Mouse (Mus musculus) kidney, embryonic 16.5 days (tissue): ENCODE measurements around the gene Ppp3ca. TPM values are rescaled to one million over a fixed set of nuclear protein-coding genes. Genes with fewer than 3 reads are reported as not detected.

Experiments
- ATAC-seq: fragments of 200-750 bp; cut with Nextera tagmentation; 2 replicates; pipeline ENCODE4 v1.8.0; 2017; ENCODE audit warnings: moderate TSS enrichment; ENCODE audit not compliant: low FRiP score, low TSS enrichment
- H3K27ac ChIP-seq: fragments of 300-500 bp; sonication (generic); 2 replicates; pipeline ENCODE4 v1.5.1; 2014; ENCODE audit warnings: low read length
- H3K27me3 ChIP-seq: fragments of 300-500 bp; sonication (generic); 2 replicates; pipeline ENCODE4 v1.6.1; 2014; ENCODE audit warnings: low read length, control low read depth, mixed read lengths; ENCODE audit not compliant: insufficient read depth
- H3K36me3 ChIP-seq: fragments of 300-500 bp; sonication (generic); 2 replicates; pipeline ENCODE4 v1.6.1; 2014; ENCODE audit warnings: low read length, control low read depth, mixed read lengths; ENCODE audit not compliant: insufficient read depth
- H3K4me1 ChIP-seq: fragments of 300-500 bp; sonication (generic); 2 replicates; pipeline ENCODE4 v1.6.1; 2014; ENCODE audit warnings: low read length, control low read depth, mixed read lengths; ENCODE audit not compliant: insufficient read depth
- H3K4me2 ChIP-seq: fragments of 300-500 bp; sonication (generic); replicated peaks from 2 replicates; pipeline ENCODE4 v1.6.1; 2014; ENCODE audit warnings: low read depth, low read length
- H3K4me3 ChIP-seq: fragments of 300-500 bp; sonication (generic); 2 replicates; pipeline ENCODE4 v1.5.1; 2014; ENCODE audit warnings: mild to moderate bottlenecking, low read length
- H3K9ac ChIP-seq: fragments of 300-500 bp; sonication (generic); replicated peaks from 2 replicates; pipeline ENCODE4 v1.6.1; 2014; ENCODE audit warnings: low read length
- H3K9me3 ChIP-seq: fragments of 300-500 bp; sonication (generic); 2 replicates; pipeline ENCODE4 v1.6.1; 2016; ENCODE audit warnings: low read length, control low read depth
- WGBS: fragments of 180-500 bp; shearing (Covaris S2); extraction: QIAGEN DNeasy Blood & Tissue Kit; methylation state at CpG from one replicate; pipeline ENCODE4 v1.1.7; 2014; 5-methylcytosine and 5-hydroxymethylcytosine counted together
- polyA plus RNA-seq: library from polyadenylated mRNA; unstranded; fragments of >200 nt; fragmentation: Nextera tagmentation; extraction: Ambion mirVana; gene quantifications from 2 replicates; pipeline ENCODE4 v1.2.1, GENCODE M21; 2015

The Ppp3ca gene
- polyA plus RNA-seq, 1 experiment from 2014 or later = 50.7 TPM

- no peak for ATAC-seq
- Histone ChIP-seq H3K4me1 (peaks cover 11% of the 10 kb centered on the region), H3K27ac (no peak overlapping the region), H3K4me3 (no peak overlapping the region), H3K9ac (no peak overlapping the region), H3K36me3 (no peaks in the 10 kb centered on the region), H3K9me3 (no peaks in the 10 kb centered on the region), H3K4me2 (no peak overlapping the region), H3K27me3 (no peaks in the 10 kb centered on the region)
- WGBS = 85% methylated on average over 5 of the region's 5 CpGs
These were observed 101.8 kb downstream of the Ppp3ca start for GRCm38 (mm10) chr3:136771700-136772099.

DNA sequence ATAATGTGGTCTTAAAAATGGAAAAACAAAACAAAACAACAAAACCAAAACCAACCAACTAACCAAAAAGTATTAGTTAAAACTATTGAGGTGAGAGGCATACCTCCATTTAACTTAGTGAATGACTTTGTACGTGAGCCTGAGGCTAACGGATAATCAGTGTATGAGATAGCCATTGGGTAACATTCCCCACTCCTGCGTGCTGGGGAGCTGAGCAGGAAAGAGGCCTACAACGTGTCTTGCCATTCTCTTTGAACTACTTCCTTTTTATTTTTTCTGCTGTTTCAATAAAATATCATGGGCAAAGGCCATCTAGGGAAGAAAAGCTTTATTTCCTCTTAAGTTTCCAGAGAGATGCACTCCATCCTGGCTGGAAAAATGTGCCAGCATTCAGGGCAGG lies 103.3 kb downstream of the Ppp3ca start:
- Histone ChIP-seq H3K9me3 (no peaks in the 10 kb centered on the region), H3K9ac (no peak overlapping the region), H3K27me3 (no peaks in the 10 kb centered on the region), H3K4me3 (no peak overlapping the region), H3K36me3 (no peaks in the 10 kb centered on the region), H3K4me2 (no peak overlapping the region), H3K27ac (no peak overlapping the region), H3K4me1 (peaks cover 11% of the 10 kb centered on the region)
- ATAC-seq = no peak
- 86% methylated on average over 4 of the region's 4 CpGs for WGBS

GRCm38 (mm10) chr3:136774196-136774595 lies 104.3 kb downstream of the Ppp3ca start:
- WGBS = 90% methylated on average over 6 of the region's 6 CpGs

DNA sequence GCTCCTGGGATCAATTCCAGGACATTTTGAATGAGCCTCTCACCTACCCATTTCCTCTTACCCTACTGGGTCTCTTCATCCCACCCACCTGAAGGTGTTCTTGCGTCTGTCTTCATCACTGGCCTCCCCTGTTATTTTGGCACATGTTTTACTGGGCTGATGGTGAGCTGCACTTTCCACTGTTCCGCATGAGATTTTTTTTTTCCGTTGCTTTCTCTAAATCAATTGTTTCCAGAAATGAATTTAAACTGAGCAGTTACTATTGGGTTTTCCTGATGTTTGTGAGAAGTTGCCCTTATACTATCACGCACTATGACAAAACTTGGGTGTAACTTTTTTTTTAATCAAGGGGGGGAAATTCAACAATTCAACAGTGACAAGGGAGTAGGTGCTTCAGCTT lies 106.6 kb downstream of the Ppp3ca start:
- Histone ChIP-seq H3K36me3 (no peaks in the 10 kb centered on the region), H3K4me1 (no peaks in the 10 kb centered on the region), H3K4me2 (no peak overlapping the region), H3K4me3 (no peak overlapping the region), H3K9me3 (no peaks in the 10 kb centered on the region), H3K27ac (no peak overlapping the region), H3K9ac (no peak overlapping the region), H3K27me3 (no peaks in the 10 kb centered on the region)
- ATAC-seq = no peak
- WGBS = 87% methylated on average over 4 of the region's 4 CpGs

More at GRCm38 (mm10) chr3:136774196-136774595, 104.3 kb downstream of the Ppp3ca start:
- Histone ChIP-seq H3K9me3 (no peaks in the 10 kb centered on the region), H3K4me2 (no peak overlapping the region), H3K27ac (no peak overlapping the region), H3K4me3 (no peak overlapping the region), H3K27me3 (no peaks in the 10 kb centered on the region), H3K9ac (no peak overlapping the region), H3K36me3 (no peaks in the 10 kb centered on the region), H3K4me1 (peaks cover 2% of the 10 kb centered on the region; the same call in 1 of the 2 replicates)
- no peak for ATAC-seq

DNA sequence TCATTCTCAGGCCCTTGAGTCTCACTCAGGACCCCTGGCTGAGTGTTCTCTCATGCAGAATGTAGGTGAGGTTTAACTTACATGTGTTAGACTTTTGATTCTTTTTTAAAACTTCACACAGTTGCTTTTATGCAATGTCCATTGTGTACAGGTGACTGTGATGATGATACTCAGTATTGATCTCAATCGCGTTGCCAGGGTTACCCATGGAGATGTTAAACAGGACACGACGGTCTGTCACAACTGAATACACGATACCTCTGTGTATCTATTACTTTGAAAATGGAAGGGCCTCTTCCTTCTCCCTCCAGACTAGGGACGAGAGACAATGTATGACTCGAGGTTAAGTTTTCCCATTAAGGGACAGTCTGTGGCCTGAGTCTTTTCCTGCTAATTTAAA lies 107.5 kb downstream of the Ppp3ca start:
- Histone ChIP-seq H3K9ac (no peak overlapping the region), H3K4me3 (no peak overlapping the region), H3K27me3 (no peaks in the 10 kb centered on the region), H3K27ac (no peak overlapping the region), H3K4me2 (no peak overlapping the region), H3K4me1 (no peaks in the 10 kb centered on the region), H3K9me3 (no peaks in the 10 kb centered on the region), H3K36me3 (no peaks in the 10 kb centered on the region)
- no peak for ATAC-seq
- 89% methylated on average over 7 of the region's 7 CpGs for WGBS

- Histone ChIP-seq H3K4me1 (no peaks in the 10 kb centered on the region), H3K9ac (no peak overlapping the region), H3K9me3 (no peaks in the 10 kb centered on the region), H3K4me3 (no peak overlapping the region), H3K27ac (no peak overlapping the region), H3K36me3 (no peaks in the 10 kb centered on the region), H3K4me2 (no peak overlapping the region), H3K27me3 (no peaks in the 10 kb centered on the region)
- ATAC-seq = no peak
- WGBS = 76% methylated on average over 9 of the region's 9 CpGs
These were observed 107.9 kb downstream of the Ppp3ca start for GRCm38 (mm10) chr3:136777787-136778216.

GRCm38 (mm10) chr3:136780321-136780720 lies 110.4 kb downstream of the Ppp3ca start:
- no peaks in the 10 kb centered on the region for H3K4me1 ChIP-seq
- H3K9me3 ChIP-seq = no peaks in the 10 kb centered on the region
- no peak overlapping the region for H3K9ac ChIP-seq
- H3K36me3 ChIP-seq = no peaks in the 10 kb centered on the region
- H3K4me2 ChIP-seq = no peak overlapping the region
- H3K27ac ChIP-seq = no peak overlapping the region
- H3K4me3 ChIP-seq = no peak overlapping the region
- WGBS = 95% methylated on average over 3 of the region's 3 CpGs
- no peak for ATAC-seq
- H3K27me3 ChIP-seq = no peaks in the 10 kb centered on the region

GRCm38 (mm10) chr3:136782058-136782457 lies 112.1 kb downstream of the Ppp3ca start:
- ATAC-seq = no peak
- H3K9ac ChIP-seq = no peak overlapping the region
- no peaks in the 10 kb centered on the region for H3K27me3 ChIP-seq
- H3K27ac ChIP-seq = no peak overlapping the region
- no peaks in the 10 kb centered on the region for H3K4me1 ChIP-seq
- no peak overlapping the region for H3K4me3 ChIP-seq
- no peak overlapping the region for H3K4me2 ChIP-seq
- H3K9me3 ChIP-seq = no peaks in the 10 kb centered on the region
- no peaks in the 10 kb centered on the region for H3K36me3 ChIP-seq

GRCm38 (mm10) chr3:136785686-136786085 lies 115.8 kb downstream of the Ppp3ca start:
- no peaks in the 10 kb centered on the region for H3K36me3 ChIP-seq
- H3K9me3 ChIP-seq = no peaks in the 10 kb centered on the region
- H3K27ac ChIP-seq = no peak overlapping the region
- no peaks in the 10 kb centered on the region for H3K27me3 ChIP-seq
- H3K9ac ChIP-seq = no peak overlapping the region
- no peak for ATAC-seq
- no peak overlapping the region for H3K4me2 ChIP-seq
- no peak overlapping the region for H3K4me3 ChIP-seq
- WGBS = 88% methylated on average over 6 of the region's 6 CpGs
- H3K4me1 ChIP-seq = peaks cover 11% of the 10 kb centered on the region; the same call in 1 of the 2 replicates

DNA sequence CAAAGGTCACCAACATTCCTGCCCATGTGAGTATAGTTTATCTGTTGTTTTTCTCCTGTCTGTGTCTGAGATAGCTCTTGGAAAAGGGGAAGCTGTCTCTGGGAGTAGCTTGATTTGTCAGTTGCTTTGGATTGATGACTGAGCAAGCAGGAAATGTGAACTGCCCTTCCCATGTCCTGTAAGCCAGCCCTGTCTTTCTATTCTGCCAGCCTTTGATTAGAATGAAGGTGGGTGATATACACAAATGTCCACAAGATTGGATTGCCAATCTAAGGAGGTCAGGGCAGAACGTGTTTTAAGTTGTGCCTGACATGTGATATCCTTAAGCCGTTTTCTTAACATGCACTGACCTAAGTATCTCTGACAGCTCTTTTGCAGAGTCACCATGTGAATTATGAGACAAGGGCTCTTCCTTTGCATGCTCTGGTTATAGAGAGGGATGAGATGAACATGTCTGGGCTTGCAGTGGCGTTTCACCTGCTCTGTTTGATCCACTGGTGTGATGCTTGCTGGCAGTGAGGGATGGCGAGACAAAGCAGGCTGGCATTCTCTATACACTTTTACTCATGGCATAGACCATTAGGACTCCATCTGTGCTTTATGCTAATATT lies 120.4 kb downstream of the Ppp3ca start:
- Histone ChIP-seq H3K9me3 (no peaks in the 10 kb centered on the region), H3K27me3 (no peaks in the 10 kb centered on the region), H3K27ac (peak overlapping the region; percentile 44), H3K4me2 (no peak overlapping the region), H3K4me1 (peaks cover 11% of the 10 kb centered on the region; the same call in 1 of the 2 replicates), H3K4me3 (no peak overlapping the region), H3K9ac (no peak overlapping the region), H3K36me3 (no peaks in the 10 kb centered on the region)
- 29% methylated on average over 4 of the region's 4 CpGs for WGBS
- peak; percentile 65; the same call in 1 of the 2 replicates for ATAC-seq
